Mouse (Mus musculus): ENCODE measurements around the gene Ppp1r13l. TPM values are rescaled to one million over a fixed set of nuclear protein-coding genes. Genes with fewer than 3 reads are reported as not detected.

Ppp1r13l gene
- polyA plus RNA-seq, 1 experiment: 21.5 TPM

DNA sequence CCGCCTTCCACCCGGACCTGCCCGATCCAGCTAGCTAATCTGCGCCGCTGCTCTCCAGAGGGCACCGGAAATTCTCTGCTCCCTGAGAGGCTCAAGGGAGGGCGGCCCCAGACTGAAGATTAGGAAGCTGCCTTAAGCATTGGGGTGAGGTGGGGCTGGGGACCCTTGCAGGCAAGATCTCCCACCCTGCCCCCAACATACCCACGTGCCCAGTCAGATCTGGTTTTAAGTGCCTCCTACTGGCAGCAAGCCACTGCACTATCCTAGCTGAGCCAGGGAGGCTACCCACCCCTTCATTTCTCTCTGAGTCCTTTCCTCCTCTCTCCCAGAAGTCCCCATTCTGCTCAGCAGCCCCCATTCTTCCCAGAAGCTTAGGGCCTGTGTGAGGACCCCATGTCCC lies 18.5 kb downstream of the Ppp1r13l start:
- Histone ChIP-seq H3K36me3 (replicated peaks; ENCODE audit: low read length) (peaks cover 48% of the 10 kb centered on the region), H3K4me3 (replicated peaks) (no peak overlapping the region), H3K9me3 (no peaks in the 10 kb centered on the region), H3K27me3 (replicated peaks) (no peaks in the 10 kb centered on the region), H3K4me1 (peaks cover 18% of the 10 kb centered on the region)
- no peak for TF ChIP-seq FLI1 (IDR thresholded peaks at IDR 0.05; ENCODE audit: low read length)

DNA sequence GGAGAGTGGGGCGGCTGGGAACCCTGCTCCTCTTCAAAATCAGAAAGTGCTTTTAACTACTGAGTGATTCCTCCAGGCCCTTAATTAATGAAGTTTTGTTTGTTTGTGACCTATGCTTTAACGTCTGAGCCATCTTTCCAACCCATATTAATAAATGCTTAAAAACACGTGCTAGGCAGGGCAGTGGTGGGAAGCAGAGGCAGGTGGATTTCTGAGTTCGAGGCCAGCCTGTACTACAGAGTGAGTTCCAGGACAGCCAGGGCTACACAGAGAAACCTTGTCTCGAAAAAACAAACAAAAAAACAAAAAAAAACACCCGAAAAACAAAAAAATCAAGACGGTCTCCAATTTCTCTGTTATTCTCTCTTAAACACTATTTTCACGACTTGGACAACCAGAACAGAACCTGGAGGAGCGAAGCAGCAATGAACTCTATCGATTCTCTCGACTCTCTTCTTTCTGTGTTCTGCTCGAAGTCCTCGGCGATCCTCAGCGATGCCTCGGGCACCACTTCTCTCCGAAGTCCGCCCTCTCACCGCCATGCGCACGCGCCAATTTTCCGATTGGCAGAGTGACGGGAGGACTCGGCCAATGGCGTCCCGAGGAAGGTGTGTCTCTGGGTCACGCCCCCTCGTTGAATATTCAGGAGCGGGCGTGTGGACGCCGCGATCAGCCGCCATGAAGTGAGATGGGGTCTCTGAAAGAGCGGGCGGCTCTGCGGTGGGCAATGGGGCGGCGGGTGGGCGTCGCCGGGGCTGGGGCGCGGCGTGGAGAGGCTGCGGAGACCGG lies 22.0 kb downstream of the Ppp1r13l start, which contains the start of gene Ercc2:
TSS of gene Ercc2 (plus strand) at position 634 of the 789 bp plus-strand sequence.
- Histone ChIP-seq H3K4me1 (peaks cover 36% of the 10 kb centered on the region), H3K27me3 (replicated peaks) (no peaks in the 10 kb centered on the region), H3K9me3 (no peaks in the 10 kb centered on the region), H3K36me3 (replicated peaks; ENCODE audit: low read length) (peaks cover 50% of the 10 kb centered on the region), H3K4me3 (replicated peaks) (peak within 1 kb of the TSS; percentile 100)
- TF ChIP-seq FLI1 (IDR thresholded peaks at IDR 0.05; ENCODE audit: low read length) (no peak), GATA1 (IDR thresholded peaks at IDR 0.05; ENCODE audit: borderline replicate concordance, low read length) (no peak)

DNA sequence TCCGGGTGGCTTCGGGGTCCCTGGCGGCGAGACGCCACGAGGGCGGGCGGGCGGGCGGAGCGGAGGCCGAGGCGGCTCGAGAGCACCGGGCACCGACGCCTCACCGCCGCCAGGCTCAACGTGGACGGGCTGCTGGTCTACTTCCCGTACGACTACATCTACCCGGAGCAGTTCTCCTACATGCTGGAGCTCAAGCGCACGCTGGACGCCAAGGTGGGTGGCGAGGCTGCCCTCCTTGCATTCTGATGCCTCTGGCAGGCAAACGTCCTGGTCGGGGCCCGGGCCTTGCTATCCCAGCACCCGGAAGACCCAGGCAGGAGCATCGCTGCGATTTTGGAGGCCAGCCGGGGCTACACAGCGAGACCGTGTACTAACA lies 22.6 kb downstream of the Ppp1r13l start:
- TF ChIP-seq FLI1 (IDR thresholded peaks at IDR 0.05; ENCODE audit: low read length): no peak
- no peak for TF ChIP-seq GATA1 (IDR thresholded peaks at IDR 0.05; ENCODE audit: borderline replicate concordance, low read length)
- no peaks in the 10 kb centered on the region for H3K27me3 ChIP-seq (replicated peaks)
- peaks cover 36% of the 10 kb centered on the region for H3K4me1 ChIP-seq
- H3K4me3 ChIP-seq (replicated peaks): peak overlapping the region; percentile 100
- peaks cover 52% of the 10 kb centered on the region for H3K36me3 ChIP-seq (replicated peaks; ENCODE audit: low read length)
- no peaks in the 10 kb centered on the region for H3K9me3 ChIP-seq

DNA sequence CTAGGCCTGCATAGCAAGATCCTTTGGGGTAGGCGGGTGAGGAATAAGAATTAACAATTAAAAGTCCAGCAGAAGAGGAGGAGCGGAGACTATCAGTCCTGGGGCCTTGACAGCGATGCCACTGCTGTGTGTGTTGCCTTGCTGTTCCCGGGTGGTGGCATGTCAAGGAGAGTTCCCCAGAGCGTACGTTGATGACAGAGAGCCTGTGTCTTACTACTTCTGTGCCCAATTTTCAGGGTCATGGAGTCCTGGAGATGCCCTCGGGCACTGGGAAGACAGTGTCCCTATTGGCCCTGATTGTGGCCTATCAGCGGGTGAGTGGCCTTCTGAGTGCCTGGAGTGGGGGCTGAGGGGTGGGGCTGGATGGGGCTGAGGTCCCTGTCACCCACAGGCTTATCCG lies 24.2 kb downstream of the Ppp1r13l start:
- peaks cover 54% of the 10 kb centered on the region for H3K36me3 ChIP-seq (replicated peaks; ENCODE audit: low read length)

DNA sequence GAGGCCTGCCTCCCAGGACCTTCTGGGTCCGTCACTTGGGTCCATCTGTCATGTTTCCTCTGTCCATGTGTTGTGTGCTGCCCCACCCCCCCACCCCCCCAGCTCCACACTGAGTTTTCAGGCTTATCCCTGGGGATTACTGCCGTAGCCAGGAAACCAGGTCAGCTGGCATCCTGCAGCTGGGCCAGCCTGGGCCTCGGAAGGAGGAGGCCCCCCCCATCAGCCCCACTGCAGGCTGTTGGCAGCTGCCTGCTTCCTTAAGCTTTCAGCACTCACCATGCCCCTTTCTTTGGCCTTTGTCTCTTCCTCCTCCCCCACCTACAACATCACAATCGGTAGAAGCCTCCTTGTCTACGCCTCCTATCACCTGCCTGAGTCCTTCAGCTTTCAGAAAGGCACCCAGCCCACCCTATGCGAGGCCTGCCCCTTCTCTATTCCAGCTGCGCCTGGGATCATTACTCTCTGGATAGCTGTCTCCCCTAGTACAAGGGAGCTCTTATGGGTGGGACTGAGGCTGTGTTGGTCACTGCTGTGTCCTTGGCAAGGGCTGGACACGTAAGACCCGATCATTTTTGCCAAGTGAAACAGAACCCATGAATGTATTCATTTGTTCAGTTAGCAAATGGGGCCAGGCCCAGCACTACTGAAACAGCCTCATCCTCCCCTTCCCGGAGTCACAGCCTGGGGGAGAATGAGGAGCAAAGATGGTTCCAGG lies 29.3 kb downstream of the Ppp1r13l start:
- no peaks in the 10 kb centered on the region for H3K9me3 ChIP-seq
- no peak for TF ChIP-seq FLI1 (IDR thresholded peaks at IDR 0.05; ENCODE audit: low read length)
- TF ChIP-seq GATA1 (IDR thresholded peaks at IDR 0.05; ENCODE audit: borderline replicate concordance, low read length): no peak
- peaks cover 18% of the 10 kb centered on the region for H3K4me1 ChIP-seq
- no peaks in the 10 kb centered on the region for H3K27me3 ChIP-seq (replicated peaks)
- H3K36me3 ChIP-seq (replicated peaks; ENCODE audit: low read length): peaks cover 98% of the 10 kb centered on the region
- H3K4me3 ChIP-seq (replicated peaks): no peak overlapping the region

More for the DNA sequence above, 24.2 kb downstream of the Ppp1r13l start:
- Histone ChIP-seq H3K27me3 (replicated peaks) (no peaks in the 10 kb centered on the region), H3K9me3 (no peaks in the 10 kb centered on the region), H3K4me1 (peaks cover 40% of the 10 kb centered on the region), H3K4me3 (replicated peaks) (peak overlapping the region; percentile 42)
- TF ChIP-seq FLI1 (IDR thresholded peaks at IDR 0.05; ENCODE audit: low read length) (no peak), GATA1 (IDR thresholded peaks at IDR 0.05; ENCODE audit: borderline replicate concordance, low read length) (no peak)

DNA sequence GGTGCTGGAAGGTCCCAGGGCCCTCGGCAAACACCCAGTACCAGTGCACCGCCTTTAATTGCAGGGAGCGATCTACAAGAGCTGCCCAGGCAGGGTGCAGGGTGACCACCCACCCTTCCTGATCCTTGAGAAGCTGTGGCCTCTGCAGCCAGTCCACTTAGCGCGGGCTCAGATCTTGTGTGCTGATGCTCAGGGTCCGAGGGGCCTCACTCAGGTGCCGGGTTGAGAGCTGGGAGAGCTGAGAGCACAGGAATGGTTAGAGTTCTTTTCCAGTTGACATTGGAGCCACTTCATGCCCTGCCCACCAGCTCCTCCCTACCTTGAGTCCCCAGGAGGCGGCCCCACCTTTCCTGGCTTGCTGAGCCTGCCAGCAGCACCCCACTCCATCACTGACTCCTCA lies 34.9 kb downstream of the Ppp1r13l start:
- TF ChIP-seq GATA1 (IDR thresholded peaks at IDR 0.05; ENCODE audit: borderline replicate concordance, low read length) (no peak), FLI1 (IDR thresholded peaks at IDR 0.05; ENCODE audit: low read length) (no peak)
- Histone ChIP-seq H3K9me3 (no peaks in the 10 kb centered on the region), H3K36me3 (replicated peaks; ENCODE audit: low read length) (peaks cover 66% of the 10 kb centered on the region), H3K4me3 (replicated peaks) (no peak overlapping the region), H3K27me3 (replicated peaks) (peaks cover 11% of the 10 kb centered on the region), H3K4me1 (peaks cover 13% of the 10 kb centered on the region)

DNA sequence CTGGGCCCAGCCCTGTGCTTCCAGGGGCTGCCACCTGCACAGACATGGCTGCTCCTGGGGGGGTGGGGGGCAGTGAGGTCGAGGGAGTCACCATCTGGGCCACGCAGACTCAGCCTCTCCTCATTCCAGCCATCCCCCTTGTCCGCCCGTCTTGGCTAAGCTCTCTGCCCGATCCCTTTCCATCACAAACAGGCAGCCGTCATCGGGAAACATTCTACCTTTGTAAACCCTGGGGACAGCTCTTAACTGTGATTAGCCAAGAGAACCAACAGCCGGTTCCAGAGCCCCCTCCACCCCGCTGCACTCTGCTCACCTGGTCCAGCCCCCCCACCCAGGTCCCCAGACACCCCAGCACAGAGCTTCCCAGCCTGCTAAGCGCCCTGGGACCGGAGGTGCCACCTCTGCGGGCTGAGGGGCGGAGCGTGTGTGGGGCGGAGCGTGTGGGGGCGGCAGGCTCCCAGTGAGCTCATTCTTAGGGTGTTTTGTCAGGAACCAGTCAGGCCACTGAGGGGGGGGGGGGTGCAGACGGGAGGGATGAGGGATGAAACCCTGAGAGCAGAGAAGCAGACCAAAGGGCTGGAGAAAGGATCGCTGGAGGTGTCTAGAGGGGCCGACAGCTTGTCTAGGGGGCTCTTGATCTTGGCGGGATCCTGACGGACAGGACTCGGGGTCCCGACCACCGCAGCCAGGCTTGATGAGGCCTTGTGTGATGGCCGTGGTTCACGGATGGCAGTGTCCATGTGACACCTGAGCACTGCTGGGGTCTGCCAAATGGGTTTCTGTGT lies 40.1 kb downstream of the Ppp1r13l start:
- H3K27me3 ChIP-seq (replicated peaks): peaks cover 44% of the 10 kb centered on the region

DNA sequence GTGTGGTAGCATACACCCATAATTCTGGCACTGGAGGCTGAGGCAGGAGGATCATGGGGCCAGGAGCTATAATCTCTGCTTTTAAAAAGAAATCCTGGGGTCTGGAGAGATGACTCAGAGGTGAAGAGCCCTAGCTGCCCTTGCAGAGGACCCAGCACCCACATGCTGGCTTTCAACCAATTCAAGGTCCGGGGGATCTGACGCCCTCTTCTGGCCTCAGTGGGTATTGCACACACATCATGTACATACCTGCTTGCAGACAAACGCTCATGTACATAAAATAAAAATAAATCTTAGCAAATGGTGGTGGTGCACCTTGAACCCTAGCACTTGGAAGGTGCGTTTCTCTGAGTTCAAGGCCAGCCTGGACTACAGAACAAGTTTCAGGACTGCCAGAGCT lies 41.4 kb downstream of the Ppp1r13l start:
- peaks cover 44% of the 10 kb centered on the region for H3K27me3 ChIP-seq (replicated peaks)
- peaks cover 13% of the 10 kb centered on the region for H3K9me3 ChIP-seq
- no peak overlapping the region for H3K4me3 ChIP-seq (replicated peaks)
- no peak for TF ChIP-seq GATA1 (IDR thresholded peaks at IDR 0.05; ENCODE audit: borderline replicate concordance, low read length)
- H3K4me1 ChIP-seq: peaks cover 49% of the 10 kb centered on the region
- H3K36me3 ChIP-seq (replicated peaks; ENCODE audit: low read length): peaks cover 2% of the 10 kb centered on the region

More for the DNA sequence above, 40.1 kb downstream of the Ppp1r13l start:
- Histone ChIP-seq H3K36me3 (replicated peaks; ENCODE audit: low read length) (peaks cover 15% of the 10 kb centered on the region), H3K4me1 (peaks cover 40% of the 10 kb centered on the region), H3K9me3 (peaks cover 13% of the 10 kb centered on the region), H3K4me3 (replicated peaks) (peak overlapping the region; percentile 62)
- TF ChIP-seq GATA1 (IDR thresholded peaks at IDR 0.05; ENCODE audit: borderline replicate concordance, low read length) (no peak), FLI1 (IDR thresholded peaks at IDR 0.05; ENCODE audit: low read length) (no peak)

DNA sequence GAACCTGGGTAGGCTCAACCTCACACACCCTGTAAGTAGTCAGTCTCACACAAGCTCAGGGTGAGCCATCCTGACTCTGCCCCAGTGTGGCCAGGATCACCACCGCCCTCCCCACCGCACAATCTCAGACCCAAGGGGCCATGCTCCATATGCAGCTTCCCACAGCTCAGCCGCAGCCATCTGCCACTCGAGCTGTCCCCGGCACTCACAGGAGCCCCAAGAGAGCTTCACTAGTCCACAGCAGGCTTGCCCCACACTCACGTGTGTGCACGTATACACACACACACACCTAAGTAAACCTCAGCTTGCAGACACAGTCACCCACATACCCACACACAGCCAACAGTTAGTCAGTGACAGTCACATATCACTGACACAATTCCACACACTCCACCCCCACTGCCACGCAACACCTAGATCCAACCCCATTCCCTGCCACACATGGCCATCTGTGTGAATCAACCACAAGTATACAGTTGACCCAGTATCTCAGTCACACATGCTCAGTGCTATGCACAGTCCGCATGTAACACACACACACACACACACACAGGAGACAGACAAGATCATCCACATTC lies 43.1 kb downstream of the Ppp1r13l start:
- Histone ChIP-seq H3K9me3 (peaks cover 13% of the 10 kb centered on the region), H3K4me1 (peaks cover 49% of the 10 kb centered on the region), H3K27me3 (replicated peaks) (peaks cover 44% of the 10 kb centered on the region), H3K4me3 (replicated peaks) (peak overlapping the region; percentile 53), H3K36me3 (replicated peaks; ENCODE audit: low read length) (no peaks in the 10 kb centered on the region)
- TF ChIP-seq FLI1 (IDR thresholded peaks at IDR 0.05; ENCODE audit: low read length) (no peak), GATA1 (IDR thresholded peaks at IDR 0.05; ENCODE audit: borderline replicate concordance, low read length) (no peak)

Data from megakaryocyte, embryonic 14.5 days (primary cell).